Mouse (Mus musculus) ES-E14 (cell line): ENCODE measurements around the gene Myo16. TPM values are rescaled to one million over a fixed set of nuclear protein-coding genes. Genes with fewer than 3 reads are reported as not detected.

Experiments
- DNase-seq: peaks from one replicate; pipeline ENCODE4 v3.0.0-alpha.2; 2013; ENCODE audit warnings: low read depth, low spot score
- H3K27ac ChIP-seq: 2 replicates; pipeline ENCODE4 v1.5.1; 2012; ENCODE audit warnings: low read depth, mild to moderate bottlenecking, low read length, moderate library complexity, mixed read lengths; ENCODE audit not compliant: poor library complexity, insufficient read depth, severe bottlenecking
- H3K36me3 ChIP-seq: 2 replicates; pipeline ENCODE4 v1.6.1; 2012; ENCODE audit warnings: mild to moderate bottlenecking, low read length, moderate library complexity, mixed read lengths; ENCODE audit not compliant: control insufficient read depth, poor library complexity, insufficient read depth, severe bottlenecking
- H3K4me1 ChIP-seq, 2 experiments: fragments of 150-350 bp in 1 of 2; sonication (generic) in 1 of 2; 2 replicates each; pipeline ENCODE4 v1.6.1; 2012; ENCODE audit warnings: low read length in 2 of 2, mild to moderate bottlenecking in 1 of 2, mixed read lengths in 1 of 2; ENCODE audit not compliant: control insufficient read depth in 2 of 2, insufficient read depth in 2 of 2, poor library complexity in 1 of 2
- H3K4me3 ChIP-seq, 2 experiments: fragments of 150-350 bp in 1 of 2; sonication (generic) in 1 of 2; 2 replicates each; pipeline ENCODE4 v1.5.1; 2012; ENCODE audit warnings: low read length in 2 of 2, low read depth in 1 of 2, mild to moderate bottlenecking in 1 of 2, mixed read lengths in 1 of 2; ENCODE audit not compliant: insufficient read depth in 1 of 2, poor library complexity in 1 of 2, severe bottlenecking in 1 of 2
- H3K9ac ChIP-seq: 2 replicates; pipeline ENCODE4 v1.6.1; 2012; ENCODE audit warnings: low read depth, mild to moderate bottlenecking, low read length, mixed read lengths; ENCODE audit not compliant: poor library complexity, insufficient read depth, severe bottlenecking
- H3K9me3 ChIP-seq: fragments of 150-350 bp; sonication (generic); 2 replicates; pipeline ENCODE4 v1.6.1; 2012; ENCODE audit warnings: low read depth, mild to moderate bottlenecking, low read length; ENCODE audit not compliant: control insufficient read depth, insufficient read depth
- CHD2 ChIP-seq: IDR thresholded peaks from 2 replicates; pipeline ENCODE4 v1.6.1; 2014; ENCODE audit warnings: mild to moderate bottlenecking, low read depth, low read length, inconsistent platforms
- HCFC1 ChIP-seq: IDR thresholded peaks from 2 replicates; pipeline ENCODE4 v1.6.1; 2012; ENCODE audit warnings: low read length, inconsistent platforms, borderline replicate concordance; ENCODE audit not compliant: insufficient read depth
- MAFK ChIP-seq: IDR thresholded peaks from 2 replicates; pipeline ENCODE4 v1.6.1; 2014; ENCODE audit warnings: mild to moderate bottlenecking, low read depth, low read length, inconsistent platforms; ENCODE audit not compliant: insufficient read depth
- ZC3H11A ChIP-seq: IDR thresholded peaks from 2 replicates; pipeline ENCODE4 v1.6.1; 2012; ENCODE audit warnings: low read depth, mild to moderate bottlenecking, inconsistent platforms, low read length, borderline replicate concordance
- ZNF384 ChIP-seq: IDR thresholded peaks from 2 replicates; pipeline ENCODE4 v1.6.1; 2012; ENCODE audit warnings: low read depth, low read length, inconsistent platforms
- in situ Hi-C, 2 experiments: fragments of 600-800 bp; cut with MboI; formaldehyde crosslinking; loops; one replicate each; pipeline ENCODE4 v1.15.1; 2025; ENCODE audit warnings: low sequenced_read_pairs in 2 of 2, inconsistent platforms in 1 of 2; ENCODE audit not compliant: unreplicated experiment in 2 of 2
- total RNA-seq: library from RNA; depleted of rRNA; stranded (reverse); fragments of 300-350 nt; gene quantifications from 2 replicates; pipeline ENCODE4 v1.2.3, GENCODE M21; 2012

Myo16 gene
- total RNA-seq, 1 experiment = 0.09 TPM

- H3K27ac ChIP-seq = no peak overlapping the region
- no peaks in the 10 kb centered on the region for H3K9me3 ChIP-seq
- no peaks in the 10 kb centered on the region for H3K4me1 ChIP-seq
- no peak for TF ChIP-seq MAFK
- no peak for TF ChIP-seq ZC3H11A
- no peak for TF ChIP-seq HCFC1
- no peaks in the 10 kb centered on the region for H3K36me3 ChIP-seq
- in situ Hi-C loops = no loop called here
- no peak overlapping the region for H3K4me3 ChIP-seq
- H3K9ac ChIP-seq = no peak overlapping the region
- no peak for DNase-seq
These were observed 486.6 kb downstream of the Myo16 start for GRCm38 (mm10) chr8:10640176-10640810.

GRCm38 (mm10) chr8:10640859-10641258 is 487.1 kb downstream of the Myo16 start:
- in situ Hi-C loops = no loop called here
- Histone ChIP-seq H3K4me3 (no peak overlapping the region), H3K27ac (no peak overlapping the region), H3K9ac (no peak overlapping the region), H3K9me3 (no peaks in the 10 kb centered on the region), H3K4me1 (no peaks in the 10 kb centered on the region), H3K36me3 (no peaks in the 10 kb centered on the region)
- DNase-seq = no peak
- no peak for TF ChIP-seq CHD2
- no peak for TF ChIP-seq MAFK
- TF ChIP-seq HCFC1 = no peak
- no peak for TF ChIP-seq ZC3H11A
- no peak for TF ChIP-seq ZNF384

- Histone ChIP-seq H3K9ac (no peak overlapping the region), H3K27ac (no peak overlapping the region), H3K36me3 (no peaks in the 10 kb centered on the region), H3K4me1 (no peaks in the 10 kb centered on the region), H3K4me3 (no peak overlapping the region), H3K9me3 (no peaks in the 10 kb centered on the region)
- in situ Hi-C loops = no loop called here
- no peak for TF ChIP-seq CHD2
- TF ChIP-seq ZC3H11A = no peak
- TF ChIP-seq MAFK = no peak
- TF ChIP-seq ZNF384 = no peak
- no peak for TF ChIP-seq HCFC1
- DNase-seq = no peak
These were observed 487.6 kb downstream of the Myo16 start for GRCm38 (mm10) chr8:10641343-10641742.

- TF ChIP-seq MAFK = no peak
- TF ChIP-seq ZNF384 = no peak
- TF ChIP-seq HCFC1 = no peak
- no peak for TF ChIP-seq CHD2
- TF ChIP-seq ZC3H11A = no peak
- no peak for DNase-seq
- H3K4me3 ChIP-seq = no peak overlapping the region
- no peak overlapping the region for H3K9ac ChIP-seq
- no peaks in the 10 kb centered on the region for H3K4me1 ChIP-seq
- no peaks in the 10 kb centered on the region for H3K36me3 ChIP-seq
- no peak overlapping the region for H3K27ac ChIP-seq
- H3K9me3 ChIP-seq = no peaks in the 10 kb centered on the region
- in situ Hi-C loops = no loop called here
These were observed 489.5 kb downstream of the Myo16 start for GRCm38 (mm10) chr8:10643244-10643643.

- in situ Hi-C loops = no loop called here
- no peak overlapping the region for H3K27ac ChIP-seq
- no peaks in the 10 kb centered on the region for H3K9me3 ChIP-seq
- no peak for TF ChIP-seq ZC3H11A
- TF ChIP-seq CHD2 = no peak
- TF ChIP-seq MAFK = no peak
- TF ChIP-seq ZNF384 = no peak
- TF ChIP-seq HCFC1 = no peak
- no peaks in the 10 kb centered on the region for H3K36me3 ChIP-seq
- no peak for DNase-seq
- no peaks in the 10 kb centered on the region for H3K4me1 ChIP-seq
- no peak overlapping the region for H3K9ac ChIP-seq
- H3K4me3 ChIP-seq = no peak overlapping the region
These were observed 490.8 kb downstream of the Myo16 start for GRCm38 (mm10) chr8:10644481-10644880.
